Mouse (Mus musculus) liver, embryonic 13.5 days (tissue): ENCODE measurements at regions not wholly inside any gene's neighbourhood (a gene's known extent, or its start where the extent isn't known, plus 50 kb on each side); places are given as distances from the start of the nearest gene placed in this dataset.
"Not testable (repeated sequence)": the region's sequence is repeated elsewhere in the genome, so short reads cannot be mapped to it uniquely, and the experiment has no call there.

ENCODE experiments used
- ATAC-seq: fragments of 200-750 bp; cut with Nextera tagmentation; 2 replicates; pipeline ENCODE4 v1.8.0; 2017; ENCODE audit warnings: low read depth, mild to moderate bottlenecking, moderate number of reproducible peaks, moderate library complexity
- DNase-seq: peaks from one replicate; pipeline ENCODE4 v3.0.0; 2022
- H3K27ac ChIP-seq: fragments of 300-500 bp; sonication (generic); 2 replicates; pipeline ENCODE4 v1.5.1; 2015; ENCODE audit warnings: moderate library complexity, mild to moderate bottlenecking, inconsistent platforms
- H3K27me3 ChIP-seq: fragments of 300-500 bp; sonication (generic); 2 replicates; pipeline ENCODE4 v1.6.1; 2015; ENCODE audit warnings: mild to moderate bottlenecking, inconsistent platforms
- H3K36me3 ChIP-seq: fragments of 300-500 bp; sonication (generic); 2 replicates; pipeline ENCODE4 v1.6.1; 2015; ENCODE audit warnings: mild to moderate bottlenecking, inconsistent platforms
- H3K4me1 ChIP-seq: fragments of 300-500 bp; sonication (generic); replicated peaks from 2 replicates; pipeline ENCODE4 v1.6.1; 2015; ENCODE audit warnings: inconsistent platforms
- H3K4me2 ChIP-seq: fragments of 300-500 bp; sonication (generic); 2 replicates; pipeline ENCODE4 v1.6.1; 2015; ENCODE audit warnings: inconsistent platforms, mild to moderate bottlenecking, moderate library complexity
- H3K4me3 ChIP-seq: fragments of 300-500 bp; sonication (generic); replicated peaks from 2 replicates; pipeline ENCODE4 v1.5.1; 2015; ENCODE audit warnings: mild to moderate bottlenecking, inconsistent platforms
- H3K9ac ChIP-seq: fragments of 300-500 bp; sonication (generic); 2 replicates; pipeline ENCODE4 v1.6.1; 2015; ENCODE audit warnings: mild to moderate bottlenecking, inconsistent platforms
- H3K9me3 ChIP-seq: fragments of 300-500 bp; sonication (generic); replicated peaks from 2 replicates; pipeline ENCODE4 v1.6.1; 2016; ENCODE audit warnings: inconsistent platforms
- WGBS: fragments of 180-500 bp; shearing (Covaris S2); methylation state at CpG from one replicate; pipeline ENCODE4 v1.1.7; 2015; ENCODE audit not compliant: insufficient replicate concordance; 5-methylcytosine and 5-hydroxymethylcytosine counted together

GRCm38 (mm10) chr12:77526581-77526980 lies 288.7 kb downstream of the Fut8 start:
- ATAC-seq, H3K4me1 ChIP-seq, H3K27ac ChIP-seq, H3K4me2 ChIP-seq, H3K36me3 ChIP-seq, DNase-seq, H3K9ac ChIP-seq, H3K4me3 ChIP-seq, H3K9me3 ChIP-seq, H3K27me3 ChIP-seq: not testable (repeated sequence)
- 76% methylated on average over 14 of the region's 14 CpGs for WGBS

- Histone ChIP-seq H3K4me1 (no peaks in the 10 kb centered on the region), H3K9me3 (no peaks in the 10 kb centered on the region), H3K9ac (no peak overlapping the region), H3K4me2 (no peak overlapping the region), H3K27ac (no peak overlapping the region), H3K36me3 (no peaks in the 10 kb centered on the region), H3K27me3 (no peaks in the 10 kb centered on the region), H3K4me3 (no peak overlapping the region)
- no peak for ATAC-seq
- no peak for DNase-seq
- WGBS: 67% methylated on average over 1 of the region's 1 CpGs
These were observed 289.6 kb downstream of the Fut8 start for GRCm38 (mm10) chr12:77527499-77527898.

GRCm38 (mm10) chr12:77527953-77528865 lies 290.3 kb downstream of the Fut8 start:
- no peaks in the 10 kb centered on the region for H3K36me3 ChIP-seq
- WGBS: 72% methylated on average over 9 of the region's 9 CpGs

GRCm38 (mm10) chr12:77528868-77529271 lies 290.9 kb downstream of the Fut8 start:
- no peak overlapping the region for H3K9ac ChIP-seq
- no peak overlapping the region for H3K4me2 ChIP-seq
- no peaks in the 10 kb centered on the region for H3K27me3 ChIP-seq
- no peak overlapping the region for H3K27ac ChIP-seq
- H3K4me3 ChIP-seq: no peak overlapping the region
- no peak for ATAC-seq
- H3K36me3 ChIP-seq: no peaks in the 10 kb centered on the region
- no peaks in the 10 kb centered on the region for H3K4me1 ChIP-seq
- 70% methylated on average over 8 of the region's 8 CpGs for WGBS
- H3K9me3 ChIP-seq: no peaks in the 10 kb centered on the region
- no peak for DNase-seq

More at GRCm38 (mm10) chr12:77527953-77528865, 290.3 kb downstream of the Fut8 start:
- no peak for ATAC-seq
- Histone ChIP-seq H3K4me1 (no peaks in the 10 kb centered on the region), H3K4me3 (no peak overlapping the region), H3K27ac (no peak overlapping the region), H3K9me3 (no peaks in the 10 kb centered on the region), H3K4me2 (no peak overlapping the region), H3K27me3 (no peaks in the 10 kb centered on the region), H3K9ac (no peak overlapping the region)
- DNase-seq: no peak

GRCm38 (mm10) chr12:77529414-77529813 lies 291.5 kb downstream of the Fut8 start:
- H3K27me3 ChIP-seq: no peaks in the 10 kb centered on the region
- WGBS: 62% methylated on average over 4 of the region's 4 CpGs

GRCm38 (mm10) chr12:77529955-77530354 lies 292.0 kb downstream of the Fut8 start:
- Histone ChIP-seq H3K4me1 (no peaks in the 10 kb centered on the region), H3K9ac (no peak overlapping the region), H3K36me3 (no peaks in the 10 kb centered on the region), H3K27me3 (no peaks in the 10 kb centered on the region), H3K27ac (no peak overlapping the region), H3K4me2 (no peak overlapping the region), H3K4me3 (no peak overlapping the region), H3K9me3 (no peaks in the 10 kb centered on the region)
- ATAC-seq (no peak), DNase-seq (no peak)
- 33% methylated on average over 3 of the region's 3 CpGs for WGBS

More at GRCm38 (mm10) chr12:77529414-77529813, 291.5 kb downstream of the Fut8 start:
- ATAC-seq (no peak), DNase-seq (no peak)
- Histone ChIP-seq H3K27ac (no peak overlapping the region), H3K4me2 (no peak overlapping the region), H3K36me3 (no peaks in the 10 kb centered on the region), H3K4me1 (no peaks in the 10 kb centered on the region), H3K9me3 (no peaks in the 10 kb centered on the region), H3K4me3 (no peak overlapping the region), H3K9ac (no peak overlapping the region)

GRCm38 (mm10) chr12:77531294-77531693 lies 293.4 kb downstream of the Fut8 start:
- no peak for DNase-seq
- H3K9ac ChIP-seq: no peak overlapping the region

GRCm38 (mm10) chr12:77532547-77532946 lies 294.6 kb downstream of the Fut8 start:
- H3K27me3 ChIP-seq: no peaks in the 10 kb centered on the region
- H3K36me3 ChIP-seq: no peaks in the 10 kb centered on the region
- H3K27ac ChIP-seq: no peak overlapping the region
- H3K9me3 ChIP-seq: no peaks in the 10 kb centered on the region
- WGBS: 26% methylated on average over 8 of the region's 8 CpGs
- no peak overlapping the region for H3K9ac ChIP-seq
- H3K4me1 ChIP-seq: no peaks in the 10 kb centered on the region
- DNase-seq (no peak), ATAC-seq (no peak)
- H3K4me3 ChIP-seq: no peak overlapping the region
- no peak overlapping the region for H3K4me2 ChIP-seq

More at GRCm38 (mm10) chr12:77531294-77531693, 293.4 kb downstream of the Fut8 start:
- 48% methylated on average over 5 of the region's 5 CpGs for WGBS
- no peak overlapping the region for H3K4me2 ChIP-seq
- H3K4me3 ChIP-seq: no peak overlapping the region
- ATAC-seq: no peak
- H3K4me1 ChIP-seq: no peaks in the 10 kb centered on the region
- no peaks in the 10 kb centered on the region for H3K36me3 ChIP-seq
- no peak overlapping the region for H3K27ac ChIP-seq
- H3K9me3 ChIP-seq: no peaks in the 10 kb centered on the region
- H3K27me3 ChIP-seq: no peaks in the 10 kb centered on the region

GRCm38 (mm10) chr12:77533606-77534005 lies 295.7 kb downstream of the Fut8 start:
- ATAC-seq (no peak), DNase-seq (no peak)
- H3K4me1 ChIP-seq: no peaks in the 10 kb centered on the region
- H3K27me3 ChIP-seq: no peaks in the 10 kb centered on the region
- H3K36me3 ChIP-seq: no peaks in the 10 kb centered on the region
- 52% methylated on average over 2 of the region's 2 CpGs for WGBS
- no peak overlapping the region for H3K27ac ChIP-seq
- no peak overlapping the region for H3K4me2 ChIP-seq
- H3K9ac ChIP-seq: no peak overlapping the region
- no peaks in the 10 kb centered on the region for H3K9me3 ChIP-seq
- no peak overlapping the region for H3K4me3 ChIP-seq

GRCm38 (mm10) chr12:77534079-77534478 lies 296.2 kb downstream of the Fut8 start:
- no peak overlapping the region for H3K4me3 ChIP-seq
- WGBS: 29% methylated on average over 3 of the region's 3 CpGs
- no peak for ATAC-seq

GRCm38 (mm10) chr12:77535147-77535546 lies 297.2 kb downstream of the Fut8 start:
- H3K27me3 ChIP-seq: no peaks in the 10 kb centered on the region
- no peak for ATAC-seq
- H3K4me2 ChIP-seq: no peak overlapping the region
- no peaks in the 10 kb centered on the region for H3K4me1 ChIP-seq
- H3K4me3 ChIP-seq: no peak overlapping the region
- no peak overlapping the region for H3K9ac ChIP-seq
- H3K27ac ChIP-seq: no peak overlapping the region
- H3K36me3 ChIP-seq: no peaks in the 10 kb centered on the region
- DNase-seq: no peak
- WGBS: 47% methylated on average over 3 of the region's 3 CpGs
- no peaks in the 10 kb centered on the region for H3K9me3 ChIP-seq

More at GRCm38 (mm10) chr12:77534079-77534478, 296.2 kb downstream of the Fut8 start:
- Histone ChIP-seq H3K27me3 (no peaks in the 10 kb centered on the region), H3K27ac (no peak overlapping the region), H3K4me1 (no peaks in the 10 kb centered on the region), H3K4me2 (no peak overlapping the region), H3K9me3 (no peaks in the 10 kb centered on the region), H3K36me3 (no peaks in the 10 kb centered on the region), H3K9ac (no peak overlapping the region)
- no peak for DNase-seq
